Mouse (Mus musculus) heart, postnatal 0 days (tissue): Measurements from ENCODE around the gene Gm27029.

Experiments used
- CTCF ChIP-seq: IDR thresholded peaks from 2 replicates; pipeline ENCODE4 v1.5.1; 2016; ENCODE audit warnings: antibody characterized with exemption, control low read depth, low read depth
- EP300 ChIP-seq: IDR thresholded peaks from 2 replicates; pipeline ENCODE4 v1.6.1; 2016; ENCODE audit warnings: antibody characterized with exemption, low read depth

DNA sequence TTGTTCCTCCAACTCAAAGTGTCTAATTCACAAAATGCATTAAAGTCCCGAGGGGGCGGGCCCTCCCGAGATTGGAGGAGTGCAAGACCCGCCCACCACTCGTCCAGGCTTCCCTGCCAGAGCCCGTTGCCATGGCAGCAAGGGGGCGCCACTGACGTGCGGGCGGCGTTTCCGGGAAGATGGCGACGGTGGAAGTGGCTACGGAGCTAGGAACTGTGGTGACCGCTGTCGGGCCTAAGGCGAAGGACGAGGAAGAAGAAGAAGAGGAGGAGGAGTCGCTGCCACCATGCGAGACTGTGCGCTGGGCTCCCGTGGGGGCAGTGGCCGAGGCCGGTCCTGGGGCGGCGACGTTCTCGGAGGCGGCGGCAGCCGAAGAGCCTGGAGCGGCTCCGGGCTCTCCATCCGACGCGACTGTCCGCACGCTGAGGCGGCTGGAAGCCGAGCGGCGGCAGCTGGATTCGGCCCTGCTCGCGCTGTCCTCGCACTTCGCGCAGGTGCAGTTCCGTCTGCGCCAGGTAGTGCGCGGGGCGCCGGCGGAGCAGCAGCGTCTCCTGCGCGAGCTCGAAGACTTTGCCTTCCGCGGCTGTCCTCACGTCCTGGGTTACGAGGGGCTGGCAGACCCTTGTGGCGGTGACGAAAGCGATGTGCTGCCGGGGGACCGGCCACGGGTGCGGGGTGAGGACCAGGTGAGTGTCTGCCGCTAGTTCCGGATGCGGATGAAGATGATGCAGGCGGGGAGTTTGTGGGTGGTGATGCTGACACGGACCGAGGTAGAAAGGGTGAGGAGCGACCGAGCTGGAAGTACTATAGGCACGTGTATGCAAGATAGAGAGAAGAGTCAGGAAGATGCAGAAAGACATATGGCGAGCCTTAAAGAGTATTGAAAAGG lies 573 bp upstream of the Gm27029 start, which contains the start of the genes Rundc1 and Ptges3l:
- TF ChIP-seq CTCF (peak; percentile 30; the same call in 1 of the 2 replicates), EP300 (no peak)
